Mouse (Mus musculus) right cerebral cortex, adult 18-20 months (tissue): ENCODE measurements around the gene Drd1.

Experiments used
- DNase-seq: peaks from one replicate; pipeline ENCODE4 v3.0.0; 2022; ENCODE audit warnings: mixed read lengths

Gene Drd1

DNA sequence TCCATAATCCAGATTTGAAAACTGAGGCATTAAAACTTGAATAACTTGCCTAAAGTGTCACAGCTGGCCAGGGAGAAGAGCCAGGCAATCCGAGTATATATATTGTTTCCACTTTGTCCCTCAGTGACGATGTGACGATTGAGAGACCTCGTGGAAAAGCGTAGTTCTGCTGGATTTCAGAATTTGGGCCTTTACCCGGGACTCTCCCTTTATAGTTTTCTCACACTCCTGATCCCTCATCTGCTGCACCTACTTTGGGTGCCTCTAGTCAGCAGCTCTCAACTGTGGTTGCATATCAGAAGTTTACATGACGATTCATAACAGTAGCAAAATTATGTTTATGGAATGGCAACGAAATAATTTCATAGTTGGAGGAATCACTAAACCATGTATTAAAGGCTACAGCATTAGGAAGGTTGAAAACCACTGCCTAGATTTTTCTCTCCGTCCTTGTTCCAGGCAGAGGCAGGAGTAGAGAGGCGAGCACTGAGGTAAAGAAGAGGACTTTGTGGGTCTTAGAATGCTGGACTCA, 17.1 kb upstream of the Drd1 start:
- DNase-seq: no peak

GRCm38 (mm10) chr13:54071606-54072331, 16.3 kb upstream of the Drd1 start, which contains the start of gene Sfxn1:
Gene Sfxn1, plus strand, starts transcription at chr13:54071869.
- DNase-seq: peak; percentile 86

DNA sequence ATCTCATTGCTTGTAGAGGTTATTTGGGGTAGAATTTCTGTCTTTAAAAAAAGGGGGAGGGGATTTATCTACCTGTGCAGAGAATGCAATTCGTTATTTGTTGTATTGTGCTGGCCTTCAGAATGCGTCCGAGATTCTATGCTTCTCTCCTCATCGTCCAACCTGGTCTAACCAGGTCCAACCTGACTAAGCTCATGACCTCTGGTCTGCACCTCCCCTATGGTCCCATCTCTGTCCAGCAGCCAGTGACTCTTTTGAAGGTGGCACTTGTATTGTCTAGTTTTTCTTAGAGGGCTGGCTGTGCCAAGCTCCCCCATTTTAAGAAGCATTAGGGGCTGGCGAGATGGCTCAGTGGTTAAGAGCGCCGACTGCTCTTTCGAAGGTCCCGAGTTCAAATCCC, 15.5 kb upstream of the Drd1 start:
- DNase-seq: no peak

DNA sequence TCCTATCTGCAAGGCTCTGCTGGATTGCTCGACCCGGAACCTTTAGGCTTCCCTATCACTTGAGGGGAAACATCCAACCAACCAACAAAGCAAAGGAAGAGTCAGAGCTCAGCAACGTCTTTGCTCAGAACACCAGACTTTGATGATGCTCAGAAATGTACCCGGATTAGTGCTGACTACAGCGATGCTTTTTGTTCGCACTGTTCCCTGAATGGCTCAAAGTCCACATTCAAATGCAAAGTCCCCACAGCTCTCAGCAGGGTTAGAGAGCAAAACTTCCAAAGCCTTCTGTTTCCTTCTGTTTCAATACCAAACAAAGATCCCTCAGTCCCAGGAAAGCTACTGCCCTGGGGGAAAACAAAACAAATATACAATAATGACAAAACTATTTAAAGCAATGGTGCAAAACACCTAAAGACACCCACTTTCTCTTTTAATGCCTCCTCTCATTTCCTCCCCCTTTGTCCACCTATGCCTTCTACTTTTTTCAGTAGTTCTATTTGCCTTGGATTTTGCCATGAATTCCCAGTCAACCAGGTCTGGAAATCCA, 12.2 kb upstream of the Drd1 start:
- DNase-seq: no peak

DNA sequence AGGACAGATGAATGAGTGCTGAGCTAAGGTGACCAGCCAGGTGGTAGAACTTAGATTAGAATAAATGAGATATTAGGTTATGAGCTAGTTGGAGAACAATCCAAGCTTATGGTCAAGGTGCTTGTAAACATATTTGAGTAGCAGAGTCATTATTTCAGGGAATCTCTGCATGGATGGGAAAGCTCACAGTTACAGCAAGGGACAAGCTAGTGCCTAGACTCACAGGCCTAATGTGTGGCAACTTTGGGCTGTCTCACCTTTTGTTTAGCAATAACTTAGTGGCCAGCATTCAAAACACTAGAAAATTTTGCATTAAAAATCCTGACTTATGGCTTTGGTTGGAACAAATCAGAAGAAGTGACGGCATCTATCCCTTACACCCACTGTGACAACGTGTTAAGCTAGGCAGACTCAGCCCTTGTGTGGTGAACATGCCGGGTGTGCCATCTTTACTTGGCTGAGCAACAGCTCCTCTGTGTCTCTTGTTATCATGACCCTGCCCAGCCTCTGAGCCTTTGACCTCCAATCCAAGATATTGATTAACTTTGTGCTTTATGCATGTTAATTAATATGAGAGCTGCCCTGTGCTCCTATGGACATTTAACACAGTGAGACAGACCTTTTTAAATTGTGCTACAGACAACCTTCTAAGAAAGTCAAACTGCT, 10.7 kb upstream of the Drd1 start:
- no peak for DNase-seq

DNA sequence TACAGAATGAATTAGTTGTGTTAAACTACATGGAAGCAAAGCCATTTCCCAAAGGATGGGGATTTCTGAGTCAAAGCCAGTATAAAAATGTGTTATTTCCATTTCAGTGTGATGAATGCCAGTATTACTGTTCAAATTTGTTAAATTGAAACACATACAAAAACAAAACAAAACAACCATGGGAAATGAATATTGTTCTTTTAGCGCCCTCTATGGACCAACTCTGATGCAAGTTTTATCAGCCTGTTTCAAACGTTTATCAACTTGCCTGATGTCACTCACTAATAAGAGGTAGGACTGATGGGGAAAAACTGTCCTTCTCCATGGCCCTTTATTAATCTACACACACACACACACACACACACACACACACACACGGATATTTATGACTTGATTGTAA, 7.8 kb upstream of the Drd1 start:
- no peak for DNase-seq

DNA sequence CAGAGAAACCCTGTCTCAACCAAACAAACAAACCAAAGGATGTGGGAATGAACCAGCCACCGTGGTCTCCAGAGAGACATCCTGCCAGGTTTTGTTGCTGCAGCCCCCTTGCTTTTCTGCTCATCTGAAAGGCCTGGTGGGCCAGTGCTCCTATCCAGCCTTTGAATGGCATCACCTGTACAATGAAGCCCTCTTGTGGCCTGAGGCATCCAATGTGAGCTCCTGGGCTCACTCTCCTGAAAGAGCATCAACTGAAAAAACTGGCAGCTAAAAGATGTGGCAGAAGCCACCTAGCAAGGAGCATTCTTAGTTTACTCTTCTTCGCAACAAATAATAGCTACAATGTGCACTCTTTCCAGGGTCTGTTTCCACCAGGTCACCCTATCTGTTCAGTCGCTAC, 6.6 kb upstream of the Drd1 start:
- DNase-seq: no peak

GRCm38 (mm10) chr13:54054962-54055361, 543 bp downstream of the Drd1 start:
- DNase-seq: peak; percentile 39

GRCm38 (mm10) chr13:54051641-54052040, 3.9 kb downstream of the Drd1 start:
- DNase-seq: no peak

GRCm38 (mm10) chr13:54048679-54049352, 6.7 kb downstream of the Drd1 start:
- no peak for DNase-seq

DNA sequence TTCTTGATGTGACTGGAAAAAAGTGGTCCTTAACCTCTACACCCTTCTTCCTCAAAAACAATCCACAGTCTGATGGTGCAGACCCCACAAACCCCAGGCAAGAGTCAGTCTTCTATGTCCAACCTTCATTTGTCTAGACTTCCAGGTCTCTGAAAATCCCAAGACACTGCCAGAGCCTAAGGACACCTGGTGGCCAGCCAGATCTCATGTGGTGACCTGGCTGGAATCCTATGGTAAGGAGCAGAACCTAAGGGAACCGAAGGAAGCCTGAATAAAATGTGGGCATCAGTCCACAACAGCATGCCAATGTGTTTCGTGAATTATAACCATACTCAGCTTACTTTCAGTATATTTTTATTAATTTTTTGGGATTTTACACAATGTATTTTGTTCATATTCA, 15.2 kb downstream of the Drd1 start:
- DNase-seq: no peak

- DNase-seq: no peak
Measured at GRCm38 (mm10) chr13:54037936-54038335, 17.6 kb downstream of the Drd1 start.

GRCm38 (mm10) chr13:54035541-54035940, 20.0 kb downstream of the Drd1 start:
- no peak for DNase-seq

- no peak for DNase-seq
Measured at GRCm38 (mm10) chr13:54033653-54034052, 21.9 kb downstream of the Drd1 start.

DNA sequence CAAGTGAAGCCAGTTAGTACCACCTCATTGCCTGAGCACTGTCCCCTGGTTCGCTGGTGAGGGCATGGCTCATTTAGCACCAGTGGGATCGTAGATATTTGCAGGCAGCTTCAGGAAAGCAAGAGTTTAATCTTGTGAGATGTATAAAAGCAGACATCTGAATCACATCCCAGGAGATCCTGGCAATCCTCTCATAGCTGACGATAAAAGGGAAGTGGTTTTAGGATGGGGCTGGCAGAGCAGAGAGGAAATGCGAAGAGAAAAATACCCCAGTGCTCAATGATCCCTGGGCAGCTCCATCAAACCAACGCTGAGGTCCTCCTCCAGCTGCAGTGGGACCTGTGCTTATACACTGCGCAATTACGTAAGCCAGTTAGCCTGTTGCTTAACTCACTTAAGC, 28.4 kb downstream of the Drd1 start:
- DNase-seq: no peak

GRCm38 (mm10) chr13:54023311-54023710, 32.2 kb downstream of the Drd1 start:
- DNase-seq: peak; percentile 33

GRCm38 (mm10) chr13:54008716-54009115, 46.8 kb downstream of the Drd1 start:
- no peak for DNase-seq
